Mouse (Mus musculus) urinary bladder, postnatal 4 days (tissue): ENCODE results near the gene Prkch.
"Not testable (repeated sequence)": the region's sequence is repeated elsewhere in the genome, so short reads cannot be mapped to it uniquely, and the experiment has no call there.

Experiments
- DNase-seq, 2 experiments: peaks; one replicate each; pipeline ENCODE4 v3.0.0; 2021 to 2022; ENCODE audit warnings: low spot score in 2 of 2

Gene Prkch

DNA sequence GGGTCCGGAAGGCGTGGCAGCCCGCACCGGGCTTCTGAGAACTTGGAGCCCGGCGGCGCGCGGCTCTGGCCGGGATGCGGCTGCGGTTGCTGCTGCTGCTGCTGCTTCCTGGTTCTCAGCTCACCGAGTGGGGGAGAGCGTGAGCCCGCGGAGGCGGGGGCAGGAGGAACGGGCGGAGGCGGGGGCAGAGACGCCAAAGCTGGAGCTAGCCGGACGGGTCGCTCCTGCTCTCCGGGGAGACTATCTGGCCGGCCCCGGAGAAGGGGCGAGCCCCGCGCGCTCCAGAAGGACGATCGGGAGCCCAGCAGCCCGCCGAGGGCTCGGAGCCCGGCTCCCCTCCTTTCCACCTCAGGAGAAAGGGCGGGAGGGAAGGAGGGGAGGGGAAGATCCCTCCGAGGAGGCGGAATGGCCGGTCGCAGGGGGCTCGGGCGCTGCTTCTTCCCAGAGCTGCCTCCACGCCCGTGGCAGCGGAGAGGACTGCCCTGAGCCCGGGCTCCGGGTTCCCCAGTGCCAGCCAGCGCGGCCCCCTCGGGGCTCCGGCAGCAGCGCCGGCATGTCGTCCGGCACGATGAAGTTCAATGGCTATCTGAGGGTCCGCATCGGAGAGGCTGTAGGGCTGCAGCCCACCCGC is at the start of gene Prkch:
TSS of gene Prkch (plus strand) at position 187 of the 631 bp plus-strand sequence.
- peak; percentile 81 to 85 for DNase-seq

DNA sequence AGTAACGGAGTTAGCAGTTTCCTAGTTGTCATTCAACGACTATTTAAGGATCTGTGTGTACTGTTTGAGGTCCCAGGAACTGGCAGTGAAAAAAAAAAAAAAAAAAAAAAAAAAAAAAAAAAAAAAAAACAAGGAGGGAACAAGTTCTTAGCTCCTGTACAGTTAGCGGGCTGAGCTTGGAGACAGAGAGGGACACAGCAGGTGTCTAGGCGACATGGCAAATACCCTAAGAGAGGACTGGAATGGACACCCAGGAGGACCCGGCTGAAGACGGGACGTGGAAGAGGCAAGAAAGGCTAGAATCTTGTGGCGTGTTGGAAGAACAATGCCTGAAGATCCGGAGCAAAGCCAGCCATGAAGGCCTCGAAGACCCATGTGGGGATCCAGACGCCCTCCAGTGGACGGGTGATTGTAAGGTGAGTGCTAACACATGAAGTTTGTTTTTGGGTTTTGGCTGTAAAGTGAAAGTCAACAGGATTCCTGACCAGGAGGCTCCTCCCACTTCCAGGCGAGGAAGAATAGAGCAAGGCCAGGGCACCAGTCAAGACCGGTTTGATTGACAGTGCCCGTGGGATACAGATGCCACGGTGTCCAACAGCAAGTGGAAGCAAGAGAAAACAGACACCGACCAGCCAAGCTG is 47.0 kb upstream of the Prkch start:
- DNase-seq: peak in 1 of 2 experiments; percentile 31

DNA sequence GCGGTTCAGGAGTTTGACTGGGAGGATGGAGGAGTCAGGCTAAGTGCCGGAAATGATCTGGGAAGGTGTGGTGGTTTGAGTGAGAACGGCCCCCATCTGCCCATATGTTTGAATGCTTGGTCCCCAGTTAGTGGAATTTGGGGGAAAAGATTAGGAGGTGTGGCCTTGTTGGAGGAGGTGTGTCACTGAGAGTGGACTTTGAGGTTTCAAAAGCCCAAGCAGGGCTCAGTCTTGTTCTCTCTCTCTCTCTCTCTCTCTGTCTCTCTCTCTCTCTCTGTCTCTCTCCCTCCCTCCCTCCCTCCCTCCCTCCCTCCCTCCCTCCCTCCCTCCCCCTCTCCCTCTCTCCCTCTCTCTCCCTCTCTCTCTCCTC is 46.5 kb upstream of the Prkch start:
- not testable (repeated sequence) for DNase-seq

DNA sequence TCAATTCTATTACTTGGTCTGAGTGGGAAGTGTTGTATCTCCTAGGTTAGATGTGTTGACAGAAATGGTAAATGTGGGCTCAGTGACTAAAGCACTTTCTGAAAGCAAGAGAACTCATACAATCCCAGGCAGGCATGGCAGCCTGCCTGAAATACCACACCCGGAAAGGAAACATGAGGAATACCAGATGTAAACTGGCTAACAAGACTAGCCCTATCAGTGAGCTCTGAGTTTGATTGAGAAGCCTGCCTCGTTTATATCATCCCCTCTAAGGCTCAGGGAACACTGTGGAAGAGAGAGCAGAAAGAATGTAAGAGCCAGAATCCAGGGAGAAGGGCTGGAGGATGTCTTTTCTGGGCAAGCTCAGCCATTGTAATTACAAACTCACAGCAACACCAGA is 45.4 kb upstream of the Prkch start:
- no peak for DNase-seq

DNA sequence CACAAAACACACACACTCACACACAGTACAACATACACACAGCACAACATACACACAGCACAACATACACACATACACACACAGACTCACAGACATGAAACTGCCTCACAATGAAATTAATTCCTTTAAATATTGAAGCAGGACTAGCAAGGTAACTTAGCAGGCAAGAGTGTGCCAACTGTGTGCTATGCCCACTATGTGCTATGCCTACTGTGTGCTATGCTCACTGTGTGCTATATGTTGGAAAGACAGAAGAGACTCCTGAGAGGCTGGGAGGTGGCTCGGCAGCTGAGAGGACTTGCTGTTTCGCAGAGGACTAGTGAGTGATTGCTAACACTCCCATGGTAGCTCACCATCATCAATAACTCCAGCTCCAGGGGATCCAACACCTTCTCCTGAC is 44.2 kb upstream of the Prkch start:
- no peak for DNase-seq

DNA sequence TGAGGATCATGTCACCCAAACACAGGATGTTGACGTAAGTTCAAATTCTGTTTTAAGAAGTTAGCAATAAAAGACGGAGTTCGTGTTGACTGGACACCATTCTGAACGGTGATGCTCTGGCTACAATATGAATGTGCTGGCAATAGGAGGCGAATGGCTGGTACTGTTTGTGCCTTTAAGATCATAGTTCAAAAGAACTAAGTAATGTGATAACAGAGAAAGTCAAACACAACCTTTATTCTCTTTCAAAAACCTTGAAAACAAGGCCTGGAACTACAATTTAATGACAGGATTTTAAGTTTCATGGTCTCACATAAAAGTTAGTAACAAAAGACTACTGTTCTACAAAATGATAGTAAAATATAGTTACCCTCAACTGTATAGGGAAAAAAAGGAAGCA is 41.4 kb upstream of the Prkch start:
- DNase-seq: no peak

DNA sequence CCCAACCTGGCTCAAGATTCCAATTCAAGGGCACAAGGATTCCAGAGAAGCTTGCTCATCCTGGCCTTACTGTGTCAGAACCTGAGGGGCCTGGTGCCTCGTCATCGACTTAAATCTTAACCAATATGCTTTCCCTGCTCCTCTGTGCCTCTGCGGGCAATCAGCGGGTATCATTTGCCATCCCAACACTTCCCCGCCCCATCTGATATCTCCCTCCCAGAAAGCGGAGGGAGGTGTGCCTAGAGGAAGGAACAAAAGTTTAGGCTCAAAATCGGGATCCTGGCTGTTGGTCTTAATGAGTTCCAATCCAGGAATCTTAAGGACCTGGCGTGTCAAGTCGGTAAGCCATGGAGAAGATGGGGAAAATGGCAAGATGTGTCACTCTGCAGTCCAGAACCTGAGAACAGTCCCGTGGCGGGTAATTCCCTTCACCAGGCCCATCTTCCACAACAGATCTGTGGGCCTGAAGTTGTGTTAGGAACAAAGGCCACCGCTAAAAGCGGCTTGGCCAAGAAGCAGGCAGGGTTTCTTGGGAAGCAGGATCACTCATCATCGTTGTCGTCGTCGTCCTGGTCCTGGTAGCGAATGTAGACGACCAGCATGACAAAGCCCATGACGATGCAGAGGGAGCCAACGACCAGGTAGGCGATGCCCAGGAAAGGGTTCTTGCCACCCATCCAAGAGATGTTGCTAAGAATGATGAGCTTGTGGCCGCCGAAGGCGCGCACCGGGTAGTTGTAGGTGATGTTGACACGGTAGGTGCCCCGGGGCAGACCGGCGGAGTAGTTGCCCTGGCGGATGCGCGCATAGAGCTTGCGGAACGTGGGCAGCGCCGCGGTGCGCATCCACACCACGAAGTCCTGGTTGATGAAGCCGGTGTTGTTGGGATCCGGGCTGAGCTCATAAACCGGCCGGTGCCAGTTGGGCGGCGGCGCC is 39.6 kb upstream of the Prkch start:
- DNase-seq: no peak

DNA sequence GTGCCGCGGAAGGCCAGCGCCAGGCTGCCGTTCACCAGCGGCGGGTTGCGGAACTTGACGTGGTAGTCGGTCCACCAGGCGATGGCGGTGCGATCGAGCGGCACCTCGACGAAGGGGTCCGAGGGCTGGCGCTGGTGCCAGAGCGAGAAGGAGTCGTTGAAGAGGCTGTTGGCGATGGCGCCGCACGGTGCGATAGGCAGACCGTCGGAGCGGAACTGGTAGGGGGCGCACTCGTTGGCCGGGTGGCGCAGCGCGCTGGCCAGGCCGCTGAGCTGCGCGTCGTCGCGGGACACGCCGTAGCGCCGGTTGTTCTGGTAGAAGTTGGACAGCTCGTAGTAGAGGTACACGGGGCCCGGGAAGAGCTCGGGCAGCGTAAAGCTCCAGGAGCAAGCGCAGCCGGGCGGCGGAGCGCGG is 38.9 kb upstream of the Prkch start:
- DNase-seq: peak in 1 of 2 experiments; percentile 42

DNA sequence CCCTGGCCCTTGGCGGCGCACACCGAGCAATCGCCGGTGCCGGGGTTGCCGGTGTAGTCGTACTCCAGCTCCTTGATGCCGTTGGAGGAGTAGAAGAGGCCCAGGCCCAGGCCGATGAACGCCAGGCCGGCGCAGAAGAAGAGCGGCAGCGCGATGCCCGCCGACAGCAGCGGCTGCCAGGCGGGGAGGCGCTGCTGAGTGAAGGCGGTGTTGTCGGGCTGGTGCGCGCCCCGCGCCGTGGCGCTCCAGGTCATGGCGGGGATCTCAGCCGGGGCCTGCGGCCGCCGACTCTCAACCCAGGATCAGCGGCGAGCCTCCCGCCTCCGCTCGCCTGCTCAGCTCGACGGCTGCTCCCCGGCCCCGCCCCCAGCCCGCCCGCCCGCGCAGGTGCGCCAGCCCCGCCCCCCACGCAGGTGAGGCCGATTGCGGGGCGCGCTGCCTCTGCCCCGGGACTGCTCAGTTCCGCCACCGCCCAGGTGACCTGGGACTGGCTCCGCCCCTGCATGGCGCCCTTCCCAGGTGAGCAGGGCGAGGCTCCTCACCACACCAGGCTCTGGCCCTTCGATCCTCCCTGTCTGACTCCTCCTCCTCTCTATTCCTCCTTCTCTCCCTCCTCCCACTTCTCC is 38.4 kb upstream of the Prkch start, which contains the start of gene Tmem30b:
TSS of gene Tmem30b (minus strand) at position 307 of the 626 bp plus-strand sequence.
- DNase-seq: peak in 1 of 2 experiments; percentile 55

DNA sequence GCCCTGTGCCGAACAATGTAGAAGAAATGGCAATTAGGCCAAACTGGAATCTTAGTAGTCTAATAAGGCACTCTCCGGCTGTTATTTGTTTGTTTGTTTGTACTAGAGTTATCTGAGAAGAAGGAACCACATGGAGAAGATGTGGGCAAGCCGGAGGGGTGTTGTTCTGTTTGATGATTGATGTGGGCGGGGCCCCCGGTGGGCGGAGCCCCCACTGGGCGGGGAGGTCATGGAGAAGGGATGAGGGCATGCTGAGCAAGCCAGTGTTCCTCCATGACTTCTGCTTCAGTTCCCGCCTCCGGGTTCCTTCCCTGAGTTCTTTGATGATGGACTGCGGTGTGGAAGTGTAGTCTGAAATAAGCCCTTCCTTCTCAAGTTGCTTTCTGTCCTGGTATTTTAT is 37.0 kb upstream of the Prkch start:
- DNase-seq: no peak

DNA sequence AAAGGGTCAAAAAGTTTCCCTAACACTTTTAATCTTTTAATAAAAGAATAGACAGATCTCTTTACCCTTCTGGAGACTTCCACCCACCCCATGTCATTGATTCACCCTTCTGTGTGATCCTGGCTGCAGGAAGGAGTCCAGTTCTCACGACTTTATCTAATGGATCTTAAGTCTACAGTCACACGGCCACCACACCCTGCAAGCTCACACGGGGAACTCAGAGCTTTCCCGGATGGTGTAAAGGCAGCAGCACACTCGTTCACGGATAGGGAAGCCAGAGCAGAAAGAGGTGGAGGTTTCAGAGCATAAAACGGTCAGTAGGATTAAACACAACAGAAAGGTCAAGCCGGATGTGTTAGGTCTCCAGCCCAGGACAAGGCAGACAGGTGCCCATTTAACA is 36.3 kb upstream of the Prkch start:
- DNase-seq: no peak

DNA sequence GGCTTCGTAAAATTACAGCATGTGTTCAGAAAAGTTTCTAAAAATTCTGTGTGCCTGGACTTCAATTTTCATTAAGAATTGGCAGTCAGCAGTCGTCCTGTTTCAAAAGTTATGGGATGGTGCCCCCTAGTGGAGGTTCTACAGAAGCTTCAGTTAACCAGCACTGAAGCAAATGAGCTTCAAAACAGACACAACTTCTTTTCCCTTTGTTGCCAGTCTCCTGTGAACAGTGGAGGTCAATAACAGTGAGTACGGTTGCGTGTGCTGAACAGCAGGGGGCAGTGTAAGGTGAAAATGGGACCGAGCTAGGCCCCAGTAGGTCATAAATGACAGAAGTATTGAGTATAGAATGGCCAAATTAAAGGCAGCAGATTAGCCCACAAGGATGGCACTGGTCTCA is 30.4 kb upstream of the Prkch start:
- no peak for DNase-seq

DNA sequence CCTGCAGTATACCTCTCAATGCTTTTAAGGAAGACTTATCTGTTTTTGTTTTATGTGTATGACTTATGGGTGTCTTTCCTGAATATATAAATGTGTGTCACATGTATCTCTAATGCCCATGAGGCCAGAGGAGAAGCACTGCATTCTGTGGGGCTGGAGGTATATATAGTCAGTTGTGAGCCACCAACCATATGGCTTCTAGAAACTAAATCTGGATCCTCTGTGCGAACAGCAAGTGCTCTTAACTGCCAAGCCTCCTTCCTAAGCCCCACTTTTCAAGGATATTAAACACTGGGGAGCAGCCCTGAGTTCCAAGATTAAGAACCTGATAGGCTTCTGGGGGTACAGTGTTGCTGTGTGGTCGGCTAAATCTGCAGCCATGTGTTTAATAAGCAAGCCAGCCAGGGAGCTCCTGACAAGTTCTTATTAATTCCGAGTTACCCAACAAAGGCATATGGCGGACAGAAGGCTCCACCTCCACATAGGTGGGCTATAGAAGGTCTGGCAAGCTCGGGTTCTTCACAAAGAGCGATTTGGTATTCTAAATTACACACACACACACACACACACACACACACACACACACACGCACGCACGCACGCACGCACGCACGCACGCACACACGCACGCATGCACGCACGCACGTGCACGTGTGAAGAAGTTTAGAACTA is 25.9 kb upstream of the Prkch start:
- DNase-seq: no peak

DNA sequence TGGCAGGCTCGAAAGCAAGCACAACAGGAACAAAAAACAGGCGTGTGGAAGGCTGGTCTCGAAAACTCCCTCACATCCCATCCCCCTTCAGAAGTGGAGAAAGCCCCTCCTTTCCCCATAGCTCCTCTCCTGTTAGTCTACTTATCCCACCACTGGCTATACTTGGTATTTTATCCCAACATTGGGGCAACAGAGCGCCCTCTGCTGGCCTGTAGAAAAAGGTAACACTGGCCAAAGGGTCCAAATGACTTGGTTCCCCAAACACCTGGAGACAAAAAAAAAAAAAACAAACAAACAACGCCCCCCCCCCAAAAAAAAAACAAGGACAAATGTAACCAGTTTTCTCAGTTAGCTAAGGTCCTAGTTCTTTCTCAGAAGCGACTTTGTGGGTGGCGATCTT is 24.5 kb upstream of the Prkch start:
- no peak for DNase-seq

DNA sequence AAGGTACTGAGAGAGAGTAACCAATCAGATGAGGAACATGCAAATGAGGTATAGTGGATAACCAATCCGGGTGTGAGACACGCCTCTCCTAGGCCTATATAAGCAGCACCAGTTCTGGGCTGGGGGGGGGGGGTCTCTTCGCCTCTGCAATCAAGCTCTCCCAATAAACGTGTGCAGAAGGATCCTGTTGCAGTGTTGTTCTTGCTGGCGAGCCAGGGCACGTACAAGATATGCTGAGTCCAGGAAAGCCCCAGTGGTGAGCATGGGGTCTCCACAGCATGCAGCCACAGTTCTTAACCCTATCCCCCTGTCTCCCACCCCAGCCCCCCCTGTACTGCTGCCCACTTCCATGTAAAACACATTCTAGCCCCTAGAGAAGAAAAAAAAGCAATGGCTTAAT is 21.5 kb upstream of the Prkch start:
- DNase-seq: not testable (repeated sequence)

DNA sequence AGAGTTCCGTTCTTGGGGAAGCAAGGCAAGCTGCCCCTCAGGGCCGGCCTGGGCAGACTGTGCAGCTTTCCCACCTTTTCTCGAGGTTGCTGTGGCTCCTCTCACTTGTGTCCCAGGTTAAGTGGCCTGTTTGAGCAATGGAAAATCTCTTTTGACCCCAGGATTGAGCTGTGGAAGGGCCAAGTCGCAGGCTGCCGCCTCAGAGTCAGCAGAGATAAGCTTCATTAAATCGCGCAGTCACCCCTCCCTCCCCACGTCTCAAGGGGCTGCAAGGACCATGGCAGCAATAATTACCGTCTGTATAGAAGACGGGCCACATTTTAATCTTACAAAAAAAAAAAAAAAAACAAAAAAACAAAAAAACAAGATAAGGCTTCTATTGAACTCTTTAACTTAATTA is 20.4 kb upstream of the Prkch start:
- no peak for DNase-seq

DNA sequence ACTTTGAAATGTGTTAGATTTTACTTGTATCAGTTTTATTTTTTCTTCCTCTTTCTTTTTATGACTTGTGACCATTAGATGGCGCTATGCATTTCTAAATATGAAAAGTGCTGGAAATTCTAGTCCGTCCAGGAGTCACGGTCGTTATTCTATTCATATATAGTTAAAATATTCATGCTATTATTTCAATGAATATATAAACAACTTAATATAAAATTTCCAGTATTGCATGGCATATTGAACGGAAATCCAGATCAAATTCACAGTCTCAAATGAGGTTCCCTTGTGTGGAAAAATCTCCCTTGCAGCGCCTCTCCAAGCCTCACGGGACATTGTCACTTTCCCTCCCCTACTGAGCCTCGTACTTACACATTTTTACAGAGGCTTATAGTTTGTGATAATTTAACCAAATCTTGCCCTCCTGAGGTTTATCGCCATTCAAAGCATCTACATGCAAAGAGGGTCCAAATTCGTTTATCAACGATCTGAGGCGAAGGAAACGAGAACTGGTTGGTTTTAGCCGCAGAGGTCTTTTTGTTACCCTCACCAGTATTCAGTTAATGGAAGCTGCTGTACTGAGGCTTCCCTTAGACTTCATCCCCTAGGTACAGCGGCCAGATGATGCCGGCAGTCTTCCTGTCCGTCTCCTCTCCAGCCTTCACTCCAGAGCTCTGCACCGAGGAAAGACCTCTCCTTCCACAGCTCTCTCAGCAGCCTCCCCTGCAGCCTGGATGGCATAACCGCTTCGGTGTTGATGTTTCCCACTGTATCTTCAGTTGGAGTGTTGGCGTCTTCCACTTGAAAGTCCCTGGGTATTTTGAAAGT is 19.6 kb upstream of the Prkch start:
- no peak for DNase-seq

DNA sequence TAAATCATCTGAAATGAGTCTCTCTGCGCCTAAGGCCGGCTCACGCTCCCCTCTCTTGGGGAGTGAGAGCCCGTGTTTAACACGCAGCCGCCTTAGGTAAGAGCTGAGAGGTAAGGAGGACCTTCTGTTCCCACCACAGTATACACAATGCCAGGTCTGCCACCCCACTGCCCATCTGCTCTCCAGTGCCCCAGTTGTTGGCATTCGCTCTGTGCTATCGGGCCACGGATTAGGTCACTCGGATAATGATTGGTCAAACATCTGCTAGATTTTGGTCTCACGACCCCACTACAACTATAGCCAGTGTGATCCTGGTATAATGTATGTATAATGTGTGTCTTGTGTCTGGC is 19.0 kb upstream of the Prkch start:
- no peak for DNase-seq

DNA sequence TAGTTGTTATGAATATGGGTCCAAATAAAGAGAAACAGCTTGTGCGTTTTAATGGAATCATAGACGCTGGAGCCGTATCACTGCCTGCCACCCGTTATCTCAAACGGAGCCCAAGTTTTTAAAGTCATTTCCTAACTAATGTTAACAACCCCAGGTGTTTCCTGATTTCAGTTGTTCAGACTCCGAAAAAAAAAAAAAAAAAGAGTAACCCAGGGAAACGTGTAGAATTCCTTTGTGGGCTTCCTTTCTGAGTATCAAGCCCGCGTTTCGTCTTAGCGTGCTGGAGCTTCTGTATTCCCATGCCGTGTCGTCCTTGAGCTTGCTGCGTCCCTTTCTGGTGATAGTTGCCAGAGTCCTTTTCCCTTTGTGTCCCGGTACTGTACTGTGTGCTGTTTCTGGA is 10.0 kb upstream of the Prkch start:
- no peak for DNase-seq

DNA sequence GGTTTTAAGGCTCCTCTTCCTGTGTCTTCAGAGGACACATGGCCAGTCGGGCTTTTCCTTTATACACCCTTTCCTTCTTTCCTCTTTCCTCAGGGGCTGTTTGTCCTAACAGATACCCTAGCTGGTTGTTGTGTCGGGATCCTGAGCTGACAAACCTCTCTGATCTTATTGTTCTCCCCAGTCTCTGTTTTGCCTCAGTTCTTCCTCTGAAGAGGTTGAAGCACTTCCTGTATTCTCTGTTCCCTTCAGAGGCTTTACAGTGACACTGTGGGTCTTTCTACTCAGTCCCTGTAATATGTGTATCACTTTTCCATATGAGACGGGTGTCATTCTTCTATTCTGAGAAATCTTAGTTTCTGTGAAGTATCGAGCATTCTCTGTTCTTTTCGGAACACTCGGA is 6.5 kb upstream of the Prkch start:
- DNase-seq: no peak

DNA sequence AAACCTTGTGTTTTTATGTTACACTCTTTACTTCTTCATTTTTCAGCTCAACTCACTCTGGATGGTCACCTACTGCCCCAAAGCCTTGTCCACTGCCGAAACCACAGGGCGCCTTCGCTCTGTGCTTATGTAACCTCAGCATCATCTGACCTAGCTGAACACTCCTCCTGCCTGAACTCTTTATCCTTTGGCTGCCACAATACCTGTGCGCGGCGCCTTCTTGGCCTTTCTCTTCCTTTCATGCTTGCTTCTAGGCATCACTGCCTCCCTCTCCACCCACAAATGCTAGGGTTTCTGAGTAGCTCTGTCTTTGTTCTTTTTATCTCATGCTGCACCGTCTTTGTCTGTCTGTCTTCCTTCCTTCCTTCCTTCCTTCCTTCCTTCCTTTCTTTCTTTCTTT is 3.8 kb upstream of the Prkch start:
- DNase-seq: no peak
